Mouse (Mus musculus) liver, embryonic 13.5 days (tissue): ENCODE data around the gene Ksr2. TPM values are rescaled to one million over a fixed set of nuclear protein-coding genes. Genes with fewer than 3 reads are reported as not detected.

Experiments
- ATAC-seq: fragments of 200-750 bp; cut with Nextera tagmentation; 2 replicates; pipeline ENCODE4 v1.8.0; 2017; ENCODE audit warnings: low read depth, mild to moderate bottlenecking, moderate number of reproducible peaks, moderate library complexity
- DNase-seq: peaks from one replicate; pipeline ENCODE4 v3.0.0; 2022
- H3K27ac ChIP-seq: fragments of 300-500 bp; sonication (generic); 2 replicates; pipeline ENCODE4 v1.5.1; 2015; ENCODE audit warnings: moderate library complexity, mild to moderate bottlenecking, inconsistent platforms
- H3K27me3 ChIP-seq: fragments of 300-500 bp; sonication (generic); 2 replicates; pipeline ENCODE4 v1.6.1; 2015; ENCODE audit warnings: mild to moderate bottlenecking, inconsistent platforms
- H3K36me3 ChIP-seq: fragments of 300-500 bp; sonication (generic); 2 replicates; pipeline ENCODE4 v1.6.1; 2015; ENCODE audit warnings: mild to moderate bottlenecking, inconsistent platforms
- H3K4me1 ChIP-seq: fragments of 300-500 bp; sonication (generic); replicated peaks from 2 replicates; pipeline ENCODE4 v1.6.1; 2015; ENCODE audit warnings: inconsistent platforms
- H3K4me2 ChIP-seq: fragments of 300-500 bp; sonication (generic); 2 replicates; pipeline ENCODE4 v1.6.1; 2015; ENCODE audit warnings: inconsistent platforms, mild to moderate bottlenecking, moderate library complexity
- H3K4me3 ChIP-seq: fragments of 300-500 bp; sonication (generic); replicated peaks from 2 replicates; pipeline ENCODE4 v1.5.1; 2015; ENCODE audit warnings: mild to moderate bottlenecking, inconsistent platforms
- H3K9ac ChIP-seq: fragments of 300-500 bp; sonication (generic); 2 replicates; pipeline ENCODE4 v1.6.1; 2015; ENCODE audit warnings: mild to moderate bottlenecking, inconsistent platforms
- H3K9me3 ChIP-seq: fragments of 300-500 bp; sonication (generic); replicated peaks from 2 replicates; pipeline ENCODE4 v1.6.1; 2016; ENCODE audit warnings: inconsistent platforms
- WGBS: fragments of 180-500 bp; shearing (Covaris S2); methylation state at CpG from one replicate; pipeline ENCODE4 v1.1.7; 2015; ENCODE audit not compliant: insufficient replicate concordance; 5-methylcytosine and 5-hydroxymethylcytosine counted together
- polyA plus RNA-seq: library from polyadenylated mRNA; unstranded; fragments of >200 nt; fragmentation: Nextera tagmentation; extraction: Ambion mirVana; gene quantifications from 2 replicates; pipeline ENCODE4 v1.2.1, GENCODE M21; 2015

Ksr2 gene
- polyA plus RNA-seq, 1 experiment from 2014 or later = 0.02 TPM

GRCm38 (mm10) chr5:117791875-117792274 is 378.1 kb downstream of the Ksr2 start:
- DNase-seq = no peak
- Histone ChIP-seq H3K4me2 (no peak overlapping the region), H3K27ac (no peak overlapping the region), H3K36me3 (no peaks in the 10 kb centered on the region), H3K4me1 (no peaks in the 10 kb centered on the region), H3K9ac (no peak overlapping the region), H3K9me3 (no peaks in the 10 kb centered on the region), H3K27me3 (no peaks in the 10 kb centered on the region), H3K4me3 (no peak overlapping the region)
- ATAC-seq = no peak
- WGBS = 82% methylated on average over 14 of the region's 14 CpGs

- Histone ChIP-seq H3K36me3 (no peaks in the 10 kb centered on the region), H3K9me3 (no peaks in the 10 kb centered on the region), H3K27me3 (no peaks in the 10 kb centered on the region), H3K27ac (no peak overlapping the region), H3K4me2 (no peak overlapping the region), H3K9ac (no peak overlapping the region), H3K4me3 (no peak overlapping the region), H3K4me1 (no peaks in the 10 kb centered on the region)
- WGBS = 64% methylated on average over 9 of the region's 9 CpGs
- no peak for ATAC-seq
- DNase-seq = no peak
These were observed 387.0 kb downstream of the Ksr2 start for GRCm38 (mm10) chr5:117800849-117801248.

- ATAC-seq (no peak), DNase-seq (no peak)
- Histone ChIP-seq H3K27ac (no peak overlapping the region), H3K4me2 (no peak overlapping the region), H3K27me3 (no peaks in the 10 kb centered on the region), H3K9me3 (no peaks in the 10 kb centered on the region), H3K4me3 (no peak overlapping the region), H3K9ac (no peak overlapping the region), H3K4me1 (no peaks in the 10 kb centered on the region), H3K36me3 (no peaks in the 10 kb centered on the region)
- WGBS = 70% methylated on average over 11 of the region's 11 CpGs
These were observed 388.3 kb downstream of the Ksr2 start for GRCm38 (mm10) chr5:117802071-117802521.

- no peak overlapping the region for H3K4me2 ChIP-seq
- WGBS = 50% methylated on average over 7 of the region's 7 CpGs
- H3K4me1 ChIP-seq = no peaks in the 10 kb centered on the region
- ATAC-seq (no peak), DNase-seq (no peak)
- H3K36me3 ChIP-seq = no peaks in the 10 kb centered on the region
- no peaks in the 10 kb centered on the region for H3K27me3 ChIP-seq
- no peak overlapping the region for H3K9ac ChIP-seq
- H3K4me3 ChIP-seq = no peak overlapping the region
- H3K27ac ChIP-seq = no peak overlapping the region
- H3K9me3 ChIP-seq = no peaks in the 10 kb centered on the region
These were observed 389.8 kb downstream of the Ksr2 start for GRCm38 (mm10) chr5:117803551-117803950.

GRCm38 (mm10) chr5:117810930-117811329 is 397.1 kb downstream of the Ksr2 start:
- no peak overlapping the region for H3K4me3 ChIP-seq
- no peaks in the 10 kb centered on the region for H3K27me3 ChIP-seq
- H3K27ac ChIP-seq = no peak overlapping the region
- no peak for ATAC-seq
- H3K9me3 ChIP-seq = no peaks in the 10 kb centered on the region; the same call in 1 of the 2 replicates
- DNase-seq = no peak
- H3K36me3 ChIP-seq = no peaks in the 10 kb centered on the region
- H3K4me2 ChIP-seq = no peak overlapping the region
- WGBS = 71% methylated on average over 7 of the region's 7 CpGs
- H3K9ac ChIP-seq = no peak overlapping the region
- H3K4me1 ChIP-seq = no peaks in the 10 kb centered on the region

GRCm38 (mm10) chr5:117818800-117819199 is 405.0 kb downstream of the Ksr2 start:
- DNase-seq (no peak), ATAC-seq (no peak)
- Histone ChIP-seq H3K4me3 (no peak overlapping the region), H3K4me1 (no peaks in the 10 kb centered on the region), H3K27me3 (no peaks in the 10 kb centered on the region), H3K27ac (no peak overlapping the region), H3K36me3 (no peaks in the 10 kb centered on the region), H3K4me2 (no peak overlapping the region), H3K9ac (no peak overlapping the region), H3K9me3 (no peaks in the 10 kb centered on the region)
- WGBS = 66% methylated on average over 6 of the region's 6 CpGs

GRCm38 (mm10) chr5:117820445-117820844 is 406.6 kb downstream of the Ksr2 start:
- H3K27ac ChIP-seq = no peak overlapping the region
- DNase-seq (no peak), ATAC-seq (no peak)
- H3K9me3 ChIP-seq = no peaks in the 10 kb centered on the region
- no peaks in the 10 kb centered on the region for H3K36me3 ChIP-seq
- H3K4me2 ChIP-seq = no peak overlapping the region
- H3K9ac ChIP-seq = no peak overlapping the region
- 46% methylated on average over 7 of the region's 7 CpGs for WGBS
- H3K27me3 ChIP-seq = no peaks in the 10 kb centered on the region
- no peaks in the 10 kb centered on the region for H3K4me1 ChIP-seq
- H3K4me3 ChIP-seq = no peak overlapping the region

- H3K36me3 ChIP-seq = no peaks in the 10 kb centered on the region
- H3K9me3 ChIP-seq = no peaks in the 10 kb centered on the region
- no peaks in the 10 kb centered on the region for H3K4me1 ChIP-seq
- no peak for ATAC-seq
- no peak overlapping the region for H3K4me2 ChIP-seq
- no peaks in the 10 kb centered on the region for H3K27me3 ChIP-seq
- no peak overlapping the region for H3K4me3 ChIP-seq
- no peak overlapping the region for H3K9ac ChIP-seq
- DNase-seq = no peak
- H3K27ac ChIP-seq = no peak overlapping the region
- 65% methylated on average over 9 of the region's 9 CpGs for WGBS
These were observed 410.0 kb downstream of the Ksr2 start for GRCm38 (mm10) chr5:117823811-117824210.

GRCm38 (mm10) chr5:117824486-117824885 is 410.7 kb downstream of the Ksr2 start:
- Histone ChIP-seq H3K36me3 (no peaks in the 10 kb centered on the region), H3K9ac (no peak overlapping the region), H3K27me3 (no peaks in the 10 kb centered on the region), H3K4me2 (no peak overlapping the region), H3K4me1 (no peaks in the 10 kb centered on the region), H3K4me3 (no peak overlapping the region), H3K27ac (no peak overlapping the region), H3K9me3 (no peaks in the 10 kb centered on the region)
- no peak for ATAC-seq
- WGBS = 54% methylated on average over 5 of the region's 5 CpGs
- no peak for DNase-seq

Other genes starting within 250 kb of the Ksr2 start
- gene Pebp1, start 126.4 kb upstream of the Ksr2 start, polyA plus RNA-seq = 275 and 276 TPM in 2 replicates
- gene Vsig10, start 94.9 kb upstream of the Ksr2 start, polyA plus RNA-seq = 1.7 TPM in 2 replicates
- 19.4 and 19.8 TPM in 2 replicates for gene Wsb2, start 56.7 kb upstream of the Ksr2 start, polyA plus RNA-seq
- gene Rfc5, start 25.0 kb upstream of the Ksr2 start, polyA plus RNA-seq = 69.9 and 71.9 TPM in 2 replicates